Mouse (Mus musculus) CH12.LX (cell line): Measurements from ENCODE around the gene Aatk.

ENCODE experiments used
- CTCF ChIP-seq, 2 experiments: IDR thresholded peaks in 1 of 2; conservative IDR thresholded peaks in 1 of 2; 2 replicates each; pipeline ENCODE4 v1.5.1; 2011 to 2012; ENCODE audit warnings: low read depth in 2 of 2, low read length in 2 of 2, improper control_type of control experiment in 1 of 2, inconsistent platforms in 1 of 2, mild to moderate bottlenecking in 1 of 2, moderate library complexity in 1 of 2
- ELF1 ChIP-seq: IDR thresholded peaks from 2 replicates; pipeline ENCODE4 v1.6.1; 2014; ENCODE audit warnings: low read depth, mild to moderate bottlenecking, inconsistent platforms, low read length, improper control_type of control experiment
- EP300 ChIP-seq: IDR thresholded peaks from 2 replicates; pipeline ENCODE4 v1.6.1; 2011; ENCODE audit warnings: low read length, improper control_type of control experiment
- GABPA ChIP-seq: IDR thresholded peaks from 2 replicates; pipeline ENCODE4 v1.6.1; 2012; ENCODE audit warnings: low read depth, low read length, improper control_type of control experiment, inconsistent platforms; ENCODE audit not compliant: insufficient replicate concordance
- JUN ChIP-seq: IDR thresholded peaks from 2 replicates; pipeline ENCODE4 v1.6.1; 2011; ENCODE audit warnings: low read depth, mild to moderate bottlenecking, low read length, improper control_type of control experiment, moderate library complexity; ENCODE audit not compliant: insufficient read depth
- KAT2A ChIP-seq: IDR thresholded peaks from 2 replicates; pipeline ENCODE4 v1.6.1; 2012; ENCODE audit warnings: low read length, improper control_type of control experiment, inconsistent platforms; ENCODE audit not compliant: insufficient replicate concordance
- MAFK ChIP-seq: IDR thresholded peaks from 2 replicates; pipeline ENCODE4 v1.6.1; 2011; ENCODE audit warnings: low read length, improper control_type of control experiment; ENCODE audit not compliant: insufficient replicate concordance
- MAZ ChIP-seq: IDR thresholded peaks from 2 replicates; pipeline ENCODE4 v1.6.1; 2012; ENCODE audit warnings: low read depth, mild to moderate bottlenecking, inconsistent platforms, low read length, improper control_type of control experiment, moderate library complexity
- MXI1 ChIP-seq: IDR thresholded peaks from 2 replicates; pipeline ENCODE4 v1.6.1; 2011; ENCODE audit warnings: mild to moderate bottlenecking, low read depth, low read length, improper control_type of control experiment
- NRF1 ChIP-seq: IDR thresholded peaks from 2 replicates; pipeline ENCODE4 v1.6.1; 2014; ENCODE audit warnings: low read depth, mild to moderate bottlenecking, inconsistent platforms, low read length, improper control_type of control experiment, moderate library complexity
- RAD21 ChIP-seq: IDR thresholded peaks from 2 replicates; pipeline ENCODE4 v1.6.1; 2011; ENCODE audit warnings: low read depth, mild to moderate bottlenecking, low read length, improper control_type of control experiment, moderate library complexity
- USF2 ChIP-seq: conservative IDR thresholded peaks from 2 replicates; pipeline ENCODE4 v1.6.1; 2011; ENCODE audit warnings: low read depth, low read length, improper control_type of control experiment
- ZKSCAN1 ChIP-seq: IDR thresholded peaks from 2 replicates; pipeline ENCODE4 v1.6.1; 2012; ENCODE audit warnings: low read depth, inconsistent platforms, low read length, improper control_type of control experiment, borderline replicate concordance
- ZMIZ1 ChIP-seq: IDR thresholded peaks from 2 replicates; pipeline ENCODE4 v1.6.1; 2012; ENCODE audit warnings: low read depth, mild to moderate bottlenecking, inconsistent platforms, low read length, improper control_type of control experiment

DNA sequence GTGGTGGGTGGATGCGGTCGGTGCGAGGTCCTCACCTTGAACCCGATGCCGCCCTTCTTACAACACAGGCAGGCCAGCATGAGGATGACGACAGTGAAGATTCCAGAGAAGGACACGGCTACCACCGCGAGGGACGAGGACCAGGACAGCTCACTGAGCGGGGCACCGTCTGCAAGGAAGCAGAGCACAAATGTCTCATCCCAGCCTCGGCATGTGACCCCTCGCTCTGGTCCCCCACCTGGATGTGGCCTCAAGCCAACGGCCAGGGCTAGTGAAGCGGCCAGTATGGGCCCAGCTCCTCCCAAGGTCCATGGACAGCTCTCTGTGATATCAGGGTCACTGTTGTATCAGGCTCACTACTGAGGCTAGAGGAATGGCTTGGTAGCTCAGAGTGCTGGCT is 25.6 kb downstream of the Aatk start:
- TF ChIP-seq KAT2A (no peak), MAZ (no peak), EP300 (no peak), USF2 (no peak), CTCF (conservative IDR thresholded peaks at IDR 0.05 in 1 of 2, IDR thresholded peaks at IDR 0.05 in 1 of 2; ENCODE audit: low read depth in 2 of 2, low read length in 2 of 2) (no peak), MXI1 (no peak), ZMIZ1 (no peak), JUN (no peak), ZKSCAN1 (no peak), ELF1 (no peak), NRF1 (no peak), GABPA (no peak), RAD21 (no peak), MAFK (no peak)
